In genomic region chr5:131821461-131821860, GRCm38 (mm10) we compare ENCODE assay signal across 18 mouse cellular contexts.
DNase-seq lines count a peak whose midpoint lies in the region; ATAC-seq lines count a peak whose summit lies in the region.
"Had no signal": no experiment of that assay in that cellular context is flagged by ENCODE, and none has a peak within 500 bp of the region (broad histone marks: within the 10 kb centered on the region; RNA-seq: fewer than 3 reads in every experiment).

No protein-coding gene starts in this region.

- peak; percentile 29; the same call in 1 of the 2 replicates for ATAC-seq in megakaryocyte progenitor cell, adult 5-6 weeks (replicated peaks; ENCODE audit: poor library complexity)
- ATAC-seq: activated CD4-positive, CD25-positive, alpha-beta regulatory T cell, adult 4 months; forebrain, embryonic 14.5 days; intestine, embryonic 16.5 days; Patski had no signal

- no peaks in the 10 kb centered on the region for H3K9me3 ChIP-seq in hindbrain, embryonic 10.5 days
- H3K9me3 ChIP-seq: embryonic facial prominence, embryonic 12.5 days; heart, embryonic 12.5 days; hindbrain, embryonic 15.5 days had no signal

- peaks cover 18% of the 10 kb centered on the region for H3K4me1 ChIP-seq in hindbrain, embryonic 10.5 days (replicated peaks)

- H3K36me3 ChIP-seq in hindbrain, embryonic 10.5 days = no peaks in the 10 kb centered on the region
- H3K36me3 ChIP-seq: embryonic facial prominence, embryonic 12.5 days; heart, embryonic 12.5 days; hindbrain, embryonic 15.5 days had no signal

- no peak overlapping the region for H3K4me3 ChIP-seq in hindbrain, embryonic 10.5 days
- H3K4me3 ChIP-seq: embryonic facial prominence, embryonic 12.5 days; heart, embryonic 12.5 days; hindbrain, embryonic 15.5 days had no signal

- intact Hi-C loops in left cerebral cortex, postnatal 4 days (cut with DNase I) = no loop called here
- intact Hi-C loops in left cerebral cortex, postnatal 14 days (cut with DNase I) = no loop called here

- WGBS in hindbrain, embryonic 10.5 days = 92% methylated on average over 4 of the region's 4 CpGs

- H3K27me3 ChIP-seq in hindbrain, embryonic 10.5 days (ENCODE audit: insufficient read depth, poor library complexity, severe bottlenecking) = peaks cover 3% of the 10 kb centered on the region; the same call in 1 of the 2 replicates
- H3K27me3 ChIP-seq: CH12.LX; embryonic facial prominence, embryonic 12.5 days; heart, embryonic 12.5 days; hindbrain, embryonic 15.5 days; Patski had no signal

- H3K27ac ChIP-seq in hindbrain, embryonic 10.5 days = no peak overlapping the region
- H3K27ac ChIP-seq: embryonic facial prominence, embryonic 12.5 days; hindbrain, embryonic 15.5 days had no signal

- DNase-seq in cerebellum, postnatal 10 days = peak; percentile 36 to 53
- no peak for DNase-seq in cerebellum, adult 9-11 months
- peak; percentile 61 for DNase-seq in left cerebral cortex, postnatal 4 days
- no peak for DNase-seq in left cerebral cortex, postnatal 14 days (ENCODE audit: low spot score in 2 of 2)
- DNase-seq in fat pad, adult 2 months (ENCODE audit: extremely low read depth, low read depth, low spot score) = peak; percentile 67
- no peak for DNase-seq in hindbrain, embryonic 10.5 days (ENCODE audit: low spot score)
- DNase-seq: cerebellum, adult 2 months; cerebellum, postnatal 25 days; gastrocnemius, postnatal 10 days had no signal

Comparison
In these comparisons a context has a peak if more than half of its experiments do, and no peak if none do; other contexts are left out.
1. DNase-seq: peak in cerebellum, postnatal 10 days (2 of 2), left cerebral cortex, postnatal 4 days (single experiment) and fat pad, adult 2 months (single experiment); none in cerebellum, adult 9-11 months (single experiment), left cerebral cortex, postnatal 14 days (0 of 2) and hindbrain, embryonic 10.5 days (single experiment).